29 mouse cellular contexts compared by ENCODE assay signal in genomic region chr2:25813364-25813763, GRCm38 (mm10). TPM values are rescaled to one million over a fixed set of nuclear protein-coding genes. Genes with fewer than 3 reads are reported as not detected.
A peak's percentile ranks its signal among the peaks of the same experiment; 100 is the strongest.
DNase-seq lines count a peak whose midpoint lies in the region; ATAC-seq and TF ChIP-seq lines count a peak whose summit lies in the region.
"Had no signal": no experiment of that assay in that cellular context is flagged by ENCODE, and none has a peak within 500 bp of the region (broad histone marks: within the 10 kb centered on the region; RNA-seq: fewer than 3 reads in every experiment).

No protein-coding gene starts in this region.

- no peak for DNase-seq in lung, embryonic 14.5 days
- no peak for DNase-seq in lung, postnatal 10 days
- DNase-seq in R1 (ENCODE audit: low read depth, low spot score): peak; percentile 46
- no peak for DNase-seq in gastrocnemius, adult 2 months
- no peak for DNase-seq in forebrain, embryonic 11.5 days (ENCODE audit: low spot score)
- DNase-seq: cerebellum, adult 9-10 months; gastrocnemius, postnatal 36 days; kidney, adult 9 months; kidney, postnatal 4 days; midbrain, embryonic 14.5 days; right cerebral cortex, postnatal 14 days; spleen, adult 18-20 months had no signal

- no peak overlapping the region for H3K4me2 ChIP-seq in intestine, postnatal 0 days (replicated peaks; ENCODE audit: low read depth)
- H3K4me2 ChIP-seq in intestine, embryonic 15.5 days (replicated peaks): no peak overlapping the region
- no peak overlapping the region for H3K4me2 ChIP-seq in lung, embryonic 14.5 days
- no peak overlapping the region for H3K4me2 ChIP-seq in forebrain, embryonic 11.5 days (ENCODE audit: low read depth, low read length, severe bottlenecking)

- 76% methylated on average over 5 of the region's 5 CpGs for WGBS in intestine, postnatal 0 days
- WGBS in intestine, embryonic 15.5 days: 84% methylated on average over 5 of the region's 5 CpGs
- 70% methylated on average over 5 of the region's 5 CpGs for WGBS in lung, embryonic 14.5 days
- 82% methylated on average over 5 of the region's 5 CpGs for WGBS in forebrain, embryonic 11.5 days

- ATAC-seq in intestine, postnatal 0 days: no peak
- no peak for ATAC-seq in intestine, embryonic 15.5 days
- ATAC-seq in lung, embryonic 14.5 days (ENCODE audit: insufficient read depth): no peak
- ATAC-seq in forebrain, embryonic 11.5 days (replicated peaks; ENCODE audit: low FRiP score): no peak
- ATAC-seq: forebrain, embryonic 14.5 days; hindbrain, postnatal 0 days; Patski had no signal

- no peak overlapping the region for H3K27ac ChIP-seq in intestine, postnatal 0 days (ENCODE audit: low read depth, low read length)
- H3K27ac ChIP-seq in intestine, embryonic 15.5 days: no peak overlapping the region
- H3K27ac ChIP-seq in lung, embryonic 14.5 days (ENCODE audit: low read depth): no peak overlapping the region
- H3K27ac ChIP-seq in gastrocnemius, adult 2 months: no peak overlapping the region
- no peak overlapping the region for H3K27ac ChIP-seq in forebrain, embryonic 11.5 days (ENCODE audit: low read depth, low read length)
- H3K27ac ChIP-seq: hindbrain, embryonic 10.5 days; hindbrain, postnatal 0 days had no signal

- peak; percentile 37; the same call in 1 of the 2 replicates for TF ChIP-seq CTCF in intestine, postnatal 0 days (IDR thresholded peaks at IDR 0.05; ENCODE audit: low read depth)
- TF ChIP-seq CTCF in lung, embryonic 14.5 days (IDR thresholded peaks at IDR 0.05; ENCODE audit: low read depth): peak; percentile 33
- no peak for TF ChIP-seq CTCF in gastrocnemius, adult 2 months (IDR thresholded peaks at IDR 0.05)

- no peaks in the 10 kb centered on the region for H3K36me3 ChIP-seq in intestine, postnatal 0 days (ENCODE audit: control insufficient read depth, insufficient read depth)
- H3K36me3 ChIP-seq in intestine, embryonic 15.5 days: no peaks in the 10 kb centered on the region
- no peaks in the 10 kb centered on the region for H3K36me3 ChIP-seq in lung, embryonic 14.5 days (ENCODE audit: insufficient read depth)
- H3K36me3 ChIP-seq in forebrain, embryonic 11.5 days (ENCODE audit: control insufficient read depth, insufficient read depth, low read length): no peaks in the 10 kb centered on the region
- H3K36me3 ChIP-seq: hindbrain, embryonic 10.5 days had no signal

- H3K9ac ChIP-seq in intestine, postnatal 0 days (ENCODE audit: low read depth, low read length): no peak overlapping the region
- no peak overlapping the region for H3K9ac ChIP-seq in intestine, embryonic 15.5 days
- H3K9ac ChIP-seq in lung, embryonic 14.5 days: no peak overlapping the region
- H3K9ac ChIP-seq in forebrain, embryonic 11.5 days (ENCODE audit: low read length): no peak overlapping the region

- H3K27me3 ChIP-seq in intestine, postnatal 0 days (replicated peaks; ENCODE audit: control insufficient read depth, insufficient read depth, low read length): no peaks in the 10 kb centered on the region
- no peaks in the 10 kb centered on the region for H3K27me3 ChIP-seq in intestine, embryonic 15.5 days (replicated peaks)
- no peaks in the 10 kb centered on the region for H3K27me3 ChIP-seq in lung, embryonic 14.5 days (ENCODE audit: insufficient read depth, low read length)
- H3K27me3 ChIP-seq in forebrain, embryonic 11.5 days (ENCODE audit: control insufficient read depth, insufficient read depth, low read length): no peaks in the 10 kb centered on the region
- H3K27me3 ChIP-seq: Patski had no signal

- intact Hi-C loops in gastrocnemius, adult 2 months (cut with DNase I): no loop called here

- no peaks in the 10 kb centered on the region for H3K4me1 ChIP-seq in intestine, postnatal 0 days (replicated peaks; ENCODE audit: control insufficient read depth, insufficient read depth, low read length)
- H3K4me1 ChIP-seq in intestine, embryonic 15.5 days (replicated peaks): no peaks in the 10 kb centered on the region
- H3K4me1 ChIP-seq in lung, embryonic 14.5 days (ENCODE audit: insufficient read depth): no peaks in the 10 kb centered on the region
- H3K4me1 ChIP-seq in forebrain, embryonic 11.5 days (replicated peaks; ENCODE audit: control insufficient read depth, insufficient read depth, low read length): no peaks in the 10 kb centered on the region
- H3K4me1 ChIP-seq: hindbrain, embryonic 10.5 days; megakaryocyte, embryonic 14.5 days had no signal

- no peaks in the 10 kb centered on the region for H3K9me3 ChIP-seq in intestine, postnatal 0 days (ENCODE audit: control insufficient read depth)
- no peaks in the 10 kb centered on the region for H3K9me3 ChIP-seq in intestine, embryonic 15.5 days
- H3K9me3 ChIP-seq in lung, embryonic 14.5 days (ENCODE audit: low read depth, low read length): no peaks in the 10 kb centered on the region
- H3K9me3 ChIP-seq in forebrain, embryonic 11.5 days (ENCODE audit: control insufficient read depth, low read length): no peaks in the 10 kb centered on the region
- H3K9me3 ChIP-seq: hindbrain, embryonic 10.5 days had no signal

- no peak overlapping the region for H3K4me3 ChIP-seq in intestine, postnatal 0 days (ENCODE audit: low read depth, low read length)
- no peak overlapping the region for H3K4me3 ChIP-seq in intestine, embryonic 15.5 days (replicated peaks)
- no peak overlapping the region for H3K4me3 ChIP-seq in lung, embryonic 14.5 days (ENCODE audit: low read depth, low read length)
- no peak overlapping the region for H3K4me3 ChIP-seq in gastrocnemius, adult 2 months
- H3K4me3 ChIP-seq in forebrain, embryonic 11.5 days (ENCODE audit: low read depth, low read length): no peak overlapping the region
- H3K4me3 ChIP-seq: erythroblast, embryonic 14.5 days; hindbrain, embryonic 10.5 days; megakaryocyte, embryonic 14.5 days had no signal

RNA-seq across cellular contexts. Expression of gene Glt6d1, which starts 2.3 kb away (rescaled TPM):
- not detected in 2 replicates for polyA plus RNA-seq in intestine, postnatal 0 days (2015; fragmentation: Nextera tagmentation; extraction: Ambion mirVana)
- polyA plus RNA-seq in intestine, embryonic 15.5 days (2015; fragmentation: Nextera tagmentation; extraction: Ambion mirVana): not detected in 2 replicates
- polyA plus RNA-seq in lung, embryonic 14.5 days (2014; fragmentation: Nextera tagmentation; extraction: Ambion mirVana): not detected in 2 replicates
- not detected for total RNA-seq in gastrocnemius, adult 2 months (2021)
- polyA plus RNA-seq in forebrain, embryonic 11.5 days (2014; fragmentation: Nextera tagmentation; extraction: Ambion mirVana): not detected in 2 replicates
- total RNA-seq: adrenal gland, postnatal 4 days; common myeloid progenitor, adult 5-6 weeks; gastrocnemius, postnatal 36 days; hindbrain, postnatal 0 days; layer of hippocampus, postnatal 10 days; neutrophil, adult 5-6 weeks had no signal
- polyA plus RNA-seq: embryonic facial prominence, embryonic 11.5 days; erythroblast, embryonic 14.5 days; forebrain, embryonic 14.5 days; heart, embryonic 16.5 days; hindbrain, embryonic 10.5 days; hindbrain, postnatal 0 days; limb, embryonic 11.5 days; liver, embryonic 16.5 days; midbrain, embryonic 14.5 days; Patski; stomach, embryonic 14.5 days had no signal

RNA-seq across cellular contexts. Expression of gene Lcn9, which starts 9.6 kb away (rescaled TPM):
- not detected in 2 replicates for polyA plus RNA-seq in intestine, postnatal 0 days (2015; fragmentation: Nextera tagmentation; extraction: Ambion mirVana)
- polyA plus RNA-seq in intestine, embryonic 15.5 days (2015; fragmentation: Nextera tagmentation; extraction: Ambion mirVana): not detected in 2 replicates
- polyA plus RNA-seq in lung, embryonic 14.5 days (2014; fragmentation: Nextera tagmentation; extraction: Ambion mirVana): not detected in 2 replicates
- not detected for total RNA-seq in gastrocnemius, adult 2 months (2021)
- polyA plus RNA-seq in forebrain, embryonic 11.5 days (2014; fragmentation: Nextera tagmentation; extraction: Ambion mirVana): not detected in 2 replicates
- total RNA-seq: adrenal gland, postnatal 4 days; common myeloid progenitor, adult 5-6 weeks; gastrocnemius, postnatal 36 days; hindbrain, postnatal 0 days; layer of hippocampus, postnatal 10 days; neutrophil, adult 5-6 weeks had no signal
- polyA plus RNA-seq: embryonic facial prominence, embryonic 11.5 days; erythroblast, embryonic 14.5 days; forebrain, embryonic 14.5 days; heart, embryonic 16.5 days; hindbrain, embryonic 10.5 days; hindbrain, postnatal 0 days; limb, embryonic 11.5 days; liver, embryonic 16.5 days; midbrain, embryonic 14.5 days; Patski; stomach, embryonic 14.5 days had no signal

RNA-seq across cellular contexts. Expression of gene Gm13539, which starts 31.3 kb away (rescaled TPM):
- not detected in 2 replicates for polyA plus RNA-seq in intestine, postnatal 0 days (2015; fragmentation: Nextera tagmentation; extraction: Ambion mirVana)
- polyA plus RNA-seq in intestine, embryonic 15.5 days (2015; fragmentation: Nextera tagmentation; extraction: Ambion mirVana): not detected in 2 replicates
- not detected in 2 replicates for polyA plus RNA-seq in lung, embryonic 14.5 days (2014; fragmentation: Nextera tagmentation; extraction: Ambion mirVana)
- not detected for total RNA-seq in gastrocnemius, adult 2 months (2021)
- not detected in 2 replicates for polyA plus RNA-seq in forebrain, embryonic 11.5 days (2014; fragmentation: Nextera tagmentation; extraction: Ambion mirVana)
- total RNA-seq: adrenal gland, postnatal 4 days; common myeloid progenitor, adult 5-6 weeks; gastrocnemius, postnatal 36 days; hindbrain, postnatal 0 days; layer of hippocampus, postnatal 10 days; neutrophil, adult 5-6 weeks had no signal
- polyA plus RNA-seq: embryonic facial prominence, embryonic 11.5 days; erythroblast, embryonic 14.5 days; forebrain, embryonic 14.5 days; hindbrain, embryonic 10.5 days; hindbrain, postnatal 0 days; liver, embryonic 16.5 days; midbrain, embryonic 14.5 days; Patski; stomach, embryonic 14.5 days had no signal

RNA-seq across cellular contexts. Expression of gene Sohlh1, which starts 33.7 kb away (rescaled TPM):
- not detected in 2 replicates for polyA plus RNA-seq in intestine, postnatal 0 days (2015; fragmentation: Nextera tagmentation; extraction: Ambion mirVana)
- not detected in 2 replicates for polyA plus RNA-seq in intestine, embryonic 15.5 days (2015; fragmentation: Nextera tagmentation; extraction: Ambion mirVana)
- polyA plus RNA-seq in lung, embryonic 14.5 days (2014; fragmentation: Nextera tagmentation; extraction: Ambion mirVana): not detected in 2 replicates
- not detected for total RNA-seq in gastrocnemius, adult 2 months (2021)
- not detected in 2 replicates for polyA plus RNA-seq in forebrain, embryonic 11.5 days (2014; fragmentation: Nextera tagmentation; extraction: Ambion mirVana)
- total RNA-seq: adrenal gland, postnatal 4 days; common myeloid progenitor, adult 5-6 weeks; gastrocnemius, postnatal 36 days; hindbrain, postnatal 0 days; layer of hippocampus, postnatal 10 days; neutrophil, adult 5-6 weeks had no signal
- polyA plus RNA-seq: embryonic facial prominence, embryonic 11.5 days; erythroblast, embryonic 14.5 days; forebrain, embryonic 14.5 days; heart, embryonic 16.5 days; hindbrain, embryonic 10.5 days; hindbrain, postnatal 0 days; limb, embryonic 11.5 days; liver, embryonic 16.5 days; midbrain, embryonic 14.5 days; Patski; stomach, embryonic 14.5 days had no signal

RNA-seq across cellular contexts. Expression of gene Lcn11, which starts 36.5 kb away (rescaled TPM):
- polyA plus RNA-seq in intestine, postnatal 0 days (2015; fragmentation: Nextera tagmentation; extraction: Ambion mirVana): not detected in 2 replicates
- polyA plus RNA-seq in intestine, embryonic 15.5 days (2015; fragmentation: Nextera tagmentation; extraction: Ambion mirVana): not detected in 2 replicates
- not detected in 2 replicates for polyA plus RNA-seq in lung, embryonic 14.5 days (2014; fragmentation: Nextera tagmentation; extraction: Ambion mirVana)
- total RNA-seq in gastrocnemius, adult 2 months (2021): not detected
- not detected in 2 replicates for polyA plus RNA-seq in forebrain, embryonic 11.5 days (2014; fragmentation: Nextera tagmentation; extraction: Ambion mirVana)
- total RNA-seq: adrenal gland, postnatal 4 days; common myeloid progenitor, adult 5-6 weeks; gastrocnemius, postnatal 36 days; hindbrain, postnatal 0 days; layer of hippocampus, postnatal 10 days; neutrophil, adult 5-6 weeks had no signal
- polyA plus RNA-seq: embryonic facial prominence, embryonic 11.5 days; erythroblast, embryonic 14.5 days; forebrain, embryonic 14.5 days; heart, embryonic 16.5 days; hindbrain, embryonic 10.5 days; hindbrain, postnatal 0 days; limb, embryonic 11.5 days; liver, embryonic 16.5 days; midbrain, embryonic 14.5 days; Patski; stomach, embryonic 14.5 days had no signal
